Mouse (Mus musculus) olfactory bulb, adult 2 months (tissue): ENCODE data around the gene Akap13. TPM values are rescaled to one million over a fixed set of nuclear protein-coding genes. Genes with fewer than 3 reads are reported as not detected.

Experiments
- H3K27ac ChIP-seq: fragments of 200-500 bp; 2 replicates; pipeline ENCODE4 v1.5.1; 2012; ENCODE audit warnings: low read depth, low read length; ENCODE audit not compliant: insufficient read depth
- H3K4me1 ChIP-seq: fragments of 200-500 bp; 2 replicates; pipeline ENCODE4 v1.6.1; 2012; ENCODE audit warnings: low read length; ENCODE audit not compliant: control insufficient read depth, insufficient read depth
- H3K4me3 ChIP-seq: fragments of 200-500 bp; 2 replicates; pipeline ENCODE4 v1.5.1; 2012; ENCODE audit warnings: mild to moderate bottlenecking, low read depth, low read length, moderate library complexity; ENCODE audit not compliant: insufficient read depth
- CTCF ChIP-seq: fragments of 200-500 bp; IDR thresholded peaks from 2 replicates; pipeline ENCODE4 v1.5.1; 2012; ENCODE audit warnings: low read depth, mild to moderate bottlenecking, low read length, moderate library complexity; ENCODE audit not compliant: insufficient read depth
- POLR2A ChIP-seq: fragments of 200-500 bp; IDR thresholded peaks from 2 replicates; pipeline ENCODE4 v1.6.1; 2012; ENCODE audit warnings: mild to moderate bottlenecking, low read depth, low read length, moderate library complexity; ENCODE audit not compliant: insufficient read depth
- WGBS: fragments of 180-500 bp; shearing (Covaris S2); methylation state at CpG from one replicate; pipeline ENCODE4 v1.1.7; 2018; 5-methylcytosine and 5-hydroxymethylcytosine counted together
- polyA plus RNA-seq: library from polyadenylated mRNA; stranded (reverse); fragments of >200 nt; gene quantifications from 2 replicates; pipeline ENCODE4 v1.2.4, GENCODE M21; 2012; ENCODE audit warnings: low replicate concordance; ENCODE audit not compliant: missing spikeins, insufficient read depth, insufficient read length

Gene Akap13
- polyA plus RNA-seq, 1 experiment: 67.2 TPM

GRCm38 (mm10) chr7:75679631-75680030, 224.3 kb downstream of the Akap13 start:
- no peaks in the 10 kb centered on the region for H3K4me1 ChIP-seq
- no peak overlapping the region for H3K4me3 ChIP-seq
- 73% methylated on average over 9 of the region's 9 CpGs for WGBS
- TF ChIP-seq CTCF: no peak
- TF ChIP-seq POLR2A: no peak
- H3K27ac ChIP-seq: no peak overlapping the region

- WGBS: 87% methylated on average over 1 of the region's 1 CpGs
- Histone ChIP-seq H3K4me1 (no peaks in the 10 kb centered on the region), H3K27ac (no peak overlapping the region), H3K4me3 (no peak overlapping the region)
- TF ChIP-seq CTCF: no peak
- no peak for TF ChIP-seq POLR2A
These were observed 227.6 kb downstream of the Akap13 start for GRCm38 (mm10) chr7:75682901-75683300.

- WGBS: 78% methylated on average over 6 of the region's 6 CpGs
These were observed 228.1 kb downstream of the Akap13 start for GRCm38 (mm10) chr7:75683410-75683809.

GRCm38 (mm10) chr7:75684976-75685375, 229.6 kb downstream of the Akap13 start:
- no peak overlapping the region for H3K4me3 ChIP-seq
- TF ChIP-seq POLR2A (no peak), CTCF (no peak)
- no peaks in the 10 kb centered on the region for H3K4me1 ChIP-seq
- no peak overlapping the region for H3K27ac ChIP-seq
- WGBS: 50% methylated on average over 3 of the region's 3 CpGs

More at GRCm38 (mm10) chr7:75683410-75683809, 228.1 kb downstream of the Akap13 start:
- no peak overlapping the region for H3K27ac ChIP-seq
- no peak overlapping the region for H3K4me3 ChIP-seq
- TF ChIP-seq POLR2A: no peak
- no peak for TF ChIP-seq CTCF
- H3K4me1 ChIP-seq: no peaks in the 10 kb centered on the region

- no peak for TF ChIP-seq CTCF
- TF ChIP-seq POLR2A: no peak
- no peaks in the 10 kb centered on the region for H3K4me1 ChIP-seq
- 89% methylated on average over 7 of the region's 7 CpGs for WGBS
- H3K27ac ChIP-seq: no peak overlapping the region
- no peak overlapping the region for H3K4me3 ChIP-seq
These were observed 230.9 kb downstream of the Akap13 start for GRCm38 (mm10) chr7:75686046-75686826.

GRCm38 (mm10) chr7:75686827-75687164, 231.5 kb downstream of the Akap13 start:
- no peaks in the 10 kb centered on the region for H3K4me1 ChIP-seq
- H3K27ac ChIP-seq: no peak overlapping the region
- H3K4me3 ChIP-seq: no peak overlapping the region
- TF ChIP-seq CTCF: no peak
- TF ChIP-seq POLR2A: no peak
- WGBS: 97% methylated on average over 1 of the region's 1 CpGs

GRCm38 (mm10) chr7:75688144-75688543, 232.8 kb downstream of the Akap13 start:
- no peak overlapping the region for H3K4me3 ChIP-seq
- 92% methylated on average over 3 of the region's 3 CpGs for WGBS
- no peaks in the 10 kb centered on the region for H3K4me1 ChIP-seq
- no peak for TF ChIP-seq CTCF
- TF ChIP-seq POLR2A: no peak
- no peak overlapping the region for H3K27ac ChIP-seq

GRCm38 (mm10) chr7:75694777-75695176, 239.4 kb downstream of the Akap13 start:
- WGBS: 85% methylated on average over 5 of the region's 5 CpGs
- no peaks in the 10 kb centered on the region for H3K4me1 ChIP-seq
- TF ChIP-seq POLR2A (no peak), CTCF (no peak)
- H3K27ac ChIP-seq: no peak overlapping the region
- no peak overlapping the region for H3K4me3 ChIP-seq

- H3K4me1 ChIP-seq: no peaks in the 10 kb centered on the region
- no peak overlapping the region for H3K4me3 ChIP-seq
- 92% methylated on average over 5 of the region's 5 CpGs for WGBS
- TF ChIP-seq CTCF (no peak), POLR2A (no peak)
- no peak overlapping the region for H3K27ac ChIP-seq
These were observed 244.5 kb downstream of the Akap13 start for GRCm38 (mm10) chr7:75699836-75700235.
